Mouse (Mus musculus) ovary, postnatal 36 days (tissue): ENCODE results near the gene Mst1.

ENCODE experiments used
- DNase-seq: peaks from one replicate; pipeline ENCODE4 v3.0.0; 2022; ENCODE audit warnings: low spot score, mixed read lengths

Gene Mst1

DNA sequence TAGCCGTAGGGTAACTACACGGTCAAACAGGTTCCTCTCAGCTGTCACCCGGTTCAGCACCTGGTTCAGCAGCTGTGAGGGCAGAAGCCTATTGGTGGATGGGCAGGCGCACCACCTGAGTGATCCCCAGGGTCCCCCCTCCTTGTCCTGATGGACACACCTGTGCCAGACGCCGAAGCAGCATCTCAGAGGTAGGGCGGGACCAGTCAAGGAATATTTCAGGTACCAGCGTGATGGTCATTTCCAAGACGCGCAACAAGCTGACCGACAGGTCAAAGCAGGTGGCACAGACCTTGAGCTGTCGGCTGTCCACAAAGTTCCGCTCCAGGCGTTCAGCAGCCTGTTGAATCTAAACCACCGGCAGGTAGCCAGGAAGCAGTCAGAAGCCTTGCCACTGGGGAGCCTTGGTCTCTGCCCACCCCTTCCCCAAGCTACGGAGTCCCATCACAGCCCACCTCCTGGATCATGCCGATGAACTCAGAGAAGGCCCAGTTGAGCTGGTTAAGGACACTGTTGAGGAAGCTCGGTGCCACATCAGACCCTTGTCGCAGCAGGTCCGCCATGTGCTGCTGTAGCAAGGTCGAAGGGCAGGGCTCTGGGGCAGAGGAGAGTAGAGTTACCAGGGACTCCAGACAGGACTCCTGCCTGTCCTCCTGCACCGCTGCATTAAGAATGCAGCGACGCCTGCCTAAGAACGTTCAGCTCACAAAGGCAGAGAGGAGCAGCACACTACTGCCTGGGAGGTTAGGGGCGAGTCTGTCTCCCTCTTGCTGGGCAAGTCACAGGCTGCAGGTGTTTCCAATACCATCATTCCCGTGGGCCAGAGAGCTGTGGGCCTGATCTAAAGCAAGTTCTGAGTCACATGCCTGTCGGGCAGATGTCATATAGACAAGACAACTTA is 23.6 kb upstream of the Mst1 start:
- peak; percentile 5 for DNase-seq

DNA sequence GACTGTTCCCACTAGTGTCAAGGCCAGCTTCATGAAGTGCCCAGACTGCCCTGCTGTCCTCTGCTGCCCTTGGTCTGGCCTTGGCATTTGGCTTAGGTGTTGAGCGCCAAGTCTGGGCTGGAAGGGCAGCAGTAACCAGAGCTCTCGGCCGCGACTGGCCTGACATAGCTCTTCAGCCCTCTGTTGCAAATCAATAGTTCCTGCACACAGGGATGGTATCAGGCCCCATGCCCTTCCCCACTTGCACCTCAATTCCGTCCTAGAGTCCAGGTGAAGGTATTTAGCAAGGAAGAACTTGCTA is 23.0 kb upstream of the Mst1 start:
- peak; percentile 16 for DNase-seq

DNA sequence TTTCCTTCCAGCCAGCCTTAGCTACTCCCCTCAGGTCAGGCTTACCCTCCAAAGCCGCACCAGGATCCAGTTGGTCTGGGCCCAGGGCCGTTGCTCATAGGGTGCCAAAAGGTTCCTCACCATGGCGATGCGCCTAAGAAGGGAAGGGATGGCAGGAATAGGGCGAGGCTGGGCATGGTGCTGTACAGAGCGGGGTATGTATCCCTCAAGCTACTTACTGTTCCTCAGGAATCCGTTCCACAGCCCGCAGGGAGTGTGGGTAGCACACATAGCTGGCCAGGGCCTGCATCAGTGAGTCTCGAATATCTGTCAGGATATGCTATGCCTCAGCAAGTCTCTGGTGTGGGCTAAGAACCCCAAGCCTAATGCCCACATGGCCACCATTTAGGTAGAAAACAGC is 21.9 kb upstream of the Mst1 start:
- DNase-seq = peak; percentile 7

DNA sequence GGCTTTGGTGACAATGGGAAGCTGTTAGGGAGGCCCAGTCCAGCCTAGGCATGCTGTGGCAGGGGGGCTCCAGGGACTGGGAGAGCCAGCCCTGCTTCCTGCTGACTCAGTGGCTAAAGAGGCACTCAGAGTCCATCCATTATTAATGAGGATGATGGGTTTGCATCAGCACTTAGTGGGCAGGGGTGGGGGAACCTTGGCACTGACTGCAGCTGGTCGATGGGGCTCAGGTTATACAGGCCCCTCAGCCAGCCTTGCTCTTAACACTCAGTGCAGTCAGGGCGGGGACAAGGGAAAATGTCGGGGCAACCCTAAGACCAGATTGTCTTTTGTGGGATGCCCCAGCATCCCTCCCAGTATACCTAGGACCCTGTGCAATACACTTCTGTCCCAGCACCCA is 18.1 kb upstream of the Mst1 start:
- no peak for DNase-seq

- no peak for DNase-seq
Observed at GRCm38 (mm10) chr9:108063361-108063760, 16.9 kb upstream of the Mst1 start.

- DNase-seq = peak; percentile 54
Observed at GRCm38 (mm10) chr9:108065491-108066011, 14.7 kb upstream of the Mst1 start.

- no peak for DNase-seq
Observed at GRCm38 (mm10) chr9:108067199-108067598, 13.0 kb upstream of the Mst1 start.

- peak; percentile 71 for DNase-seq
Observed at GRCm38 (mm10) chr9:108067900-108068299, 12.3 kb upstream of the Mst1 start.

DNA sequence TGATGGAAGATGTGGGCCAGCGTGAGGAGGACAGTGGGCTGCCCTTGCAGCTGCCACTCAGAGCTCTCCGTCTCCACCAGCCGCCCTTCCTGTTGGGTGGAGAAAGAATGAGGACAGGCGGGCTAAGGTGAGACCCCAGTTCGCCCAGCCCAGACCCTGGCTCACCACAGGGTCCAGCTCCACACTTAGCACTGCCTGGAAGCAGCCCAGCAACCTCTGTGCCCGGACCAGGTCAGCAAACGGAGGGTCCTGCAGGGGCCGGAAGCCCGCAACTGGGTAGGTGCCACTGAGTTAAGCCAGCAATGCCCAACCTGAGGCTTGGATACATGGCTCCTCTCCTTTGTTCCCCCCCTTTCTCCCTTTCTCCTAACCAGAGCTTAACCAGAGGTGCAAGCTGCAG is 11.2 kb upstream of the Mst1 start:
- no peak for DNase-seq

DNA sequence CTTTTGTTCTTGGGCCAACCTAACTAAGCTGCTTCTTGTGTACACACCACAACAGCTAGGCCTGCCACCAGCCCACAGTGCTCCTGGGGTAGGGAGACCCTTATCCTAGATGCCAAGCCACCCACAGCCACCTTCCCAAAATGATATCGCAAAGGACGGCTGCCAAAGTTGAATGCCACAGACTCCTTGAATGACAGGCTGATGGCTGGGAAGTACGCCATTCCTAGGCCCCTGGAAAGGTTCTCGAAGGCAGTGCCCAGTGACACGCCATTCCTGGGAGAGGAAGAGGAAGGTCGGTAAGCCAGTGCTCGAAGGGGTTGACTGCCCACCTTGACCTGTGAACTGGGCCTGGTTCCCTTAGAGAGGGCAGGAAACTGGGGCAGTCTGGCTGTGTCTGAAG is 10.7 kb upstream of the Mst1 start:
- DNase-seq = no peak

DNA sequence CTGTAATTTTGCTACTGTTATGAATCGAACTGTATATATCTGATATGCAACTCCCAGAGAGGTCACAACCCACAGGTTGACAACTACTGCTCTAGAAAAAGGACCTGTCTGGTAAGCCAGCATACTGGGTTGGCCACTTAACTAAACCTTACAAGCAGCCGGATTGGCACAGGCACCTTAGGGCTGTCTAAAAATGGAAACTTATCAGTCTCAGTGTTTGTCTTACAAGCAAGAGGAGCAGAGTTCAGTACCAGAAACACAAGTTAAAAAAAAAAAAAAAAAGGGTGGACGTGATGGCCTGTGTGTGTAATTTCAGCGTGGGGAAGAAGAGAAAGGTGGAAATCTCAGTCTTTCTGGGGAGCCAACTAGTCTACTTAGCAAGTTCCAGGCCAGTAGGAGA is 8.4 kb upstream of the Mst1 start:
- DNase-seq = no peak

DNA sequence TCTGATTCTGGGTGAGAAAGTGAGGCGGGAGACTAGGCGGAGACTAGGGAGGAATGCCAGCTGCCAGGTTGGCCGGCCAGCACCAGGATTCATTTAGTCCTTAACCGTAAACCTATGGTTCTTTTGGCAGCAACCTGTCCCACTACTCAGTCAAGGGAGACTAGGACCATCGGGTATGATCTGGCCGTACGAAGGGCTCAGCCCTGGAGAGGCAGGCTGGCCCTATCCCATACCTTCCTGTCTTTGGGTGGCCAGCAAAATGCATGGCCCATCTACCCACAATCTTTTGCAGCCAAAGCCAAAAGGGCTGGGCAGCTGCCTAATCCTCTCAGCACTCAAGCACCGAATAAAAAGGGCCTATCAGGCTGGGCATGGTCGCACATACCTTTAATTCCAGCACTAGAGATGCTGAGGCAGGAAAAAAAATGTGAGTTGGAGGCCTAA is 7.7 kb upstream of the Mst1 start:
- DNase-seq = no peak

GRCm38 (mm10) chr9:108073141-108073930 is 6.9 kb upstream of the Mst1 start:
- no peak for DNase-seq

GRCm38 (mm10) chr9:108082549-108082948 is 2.3 kb downstream of the Mst1 start:
- no peak for DNase-seq

DNA sequence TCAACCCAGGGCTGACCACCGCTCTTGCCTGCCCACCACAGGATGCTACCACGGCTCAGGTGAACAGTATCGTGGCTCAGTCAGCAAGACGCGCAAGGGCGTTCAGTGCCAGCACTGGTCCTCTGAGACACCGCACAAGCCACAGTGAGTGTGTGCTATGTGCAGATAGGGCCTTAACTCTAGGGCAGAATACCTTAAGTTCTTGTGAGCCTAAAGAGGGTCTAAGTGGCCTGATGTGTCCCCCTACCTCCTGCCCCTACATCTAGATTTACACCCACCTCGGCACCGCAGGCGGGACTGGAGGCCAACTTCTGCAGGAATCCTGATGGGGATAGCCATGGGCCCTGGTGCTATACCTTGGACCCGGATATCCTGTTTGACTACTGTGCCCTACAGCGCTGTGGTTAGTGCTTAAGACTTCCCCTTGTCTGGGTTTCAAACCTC is 2.8 kb downstream of the Mst1 start, which contains the start of gene Rnf123:
Gene Rnf123, minus strand, starts transcription at position 359 of the 444 bp plus-strand sequence.
- DNase-seq = no peak

- no peak for DNase-seq
Observed at GRCm38 (mm10) chr9:108083561-108083960, 3.3 kb downstream of the Mst1 start.

DNA sequence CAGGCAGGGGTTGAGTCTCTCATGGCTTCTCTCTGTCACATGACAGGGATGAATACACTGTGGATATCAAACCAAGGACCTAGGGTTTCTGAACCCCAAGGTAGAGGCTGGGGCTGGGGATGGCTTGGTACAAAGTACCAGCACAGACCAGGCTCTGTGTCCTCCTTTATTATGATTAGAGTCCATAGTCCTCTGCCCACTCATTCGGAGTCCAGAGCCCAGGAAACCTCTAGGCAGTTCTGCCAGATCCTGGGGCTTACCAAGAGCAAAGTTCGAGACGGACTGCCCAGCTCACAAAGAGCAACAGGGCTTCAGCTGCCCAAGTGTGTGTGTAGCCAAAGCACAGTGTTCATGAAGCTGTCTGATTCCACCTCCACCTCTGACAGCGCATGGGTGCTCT is 5.0 kb downstream of the Mst1 start:
- no peak for DNase-seq

DNA sequence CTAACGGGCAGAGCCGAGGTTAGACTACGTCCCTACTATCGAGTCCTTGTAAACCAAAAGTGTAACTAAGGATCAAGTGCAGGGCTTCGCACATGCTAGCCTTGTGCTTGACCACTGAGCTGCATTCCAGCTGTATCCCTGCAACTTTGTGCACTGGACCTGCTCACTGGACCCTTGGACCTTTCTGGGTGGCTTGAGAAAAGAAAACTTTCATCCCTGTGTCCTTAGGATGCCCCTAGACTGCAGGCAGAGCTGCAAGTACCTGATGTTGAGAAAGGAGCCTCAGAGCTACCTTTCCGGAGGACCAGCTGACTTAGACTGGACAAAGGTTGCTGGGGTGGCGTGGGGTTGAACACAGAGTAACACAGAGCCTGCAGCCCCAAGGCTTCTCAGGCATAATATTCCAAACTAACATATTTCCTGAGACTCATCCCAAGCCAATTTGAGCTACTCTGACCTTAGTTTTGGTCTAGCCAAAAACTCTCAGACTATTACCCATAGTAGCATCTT is 10.4 kb downstream of the Mst1 start:
- no peak for DNase-seq

GRCm38 (mm10) chr9:108093586-108093985 is 13.3 kb downstream of the Mst1 start:
- no peak for DNase-seq

DNA sequence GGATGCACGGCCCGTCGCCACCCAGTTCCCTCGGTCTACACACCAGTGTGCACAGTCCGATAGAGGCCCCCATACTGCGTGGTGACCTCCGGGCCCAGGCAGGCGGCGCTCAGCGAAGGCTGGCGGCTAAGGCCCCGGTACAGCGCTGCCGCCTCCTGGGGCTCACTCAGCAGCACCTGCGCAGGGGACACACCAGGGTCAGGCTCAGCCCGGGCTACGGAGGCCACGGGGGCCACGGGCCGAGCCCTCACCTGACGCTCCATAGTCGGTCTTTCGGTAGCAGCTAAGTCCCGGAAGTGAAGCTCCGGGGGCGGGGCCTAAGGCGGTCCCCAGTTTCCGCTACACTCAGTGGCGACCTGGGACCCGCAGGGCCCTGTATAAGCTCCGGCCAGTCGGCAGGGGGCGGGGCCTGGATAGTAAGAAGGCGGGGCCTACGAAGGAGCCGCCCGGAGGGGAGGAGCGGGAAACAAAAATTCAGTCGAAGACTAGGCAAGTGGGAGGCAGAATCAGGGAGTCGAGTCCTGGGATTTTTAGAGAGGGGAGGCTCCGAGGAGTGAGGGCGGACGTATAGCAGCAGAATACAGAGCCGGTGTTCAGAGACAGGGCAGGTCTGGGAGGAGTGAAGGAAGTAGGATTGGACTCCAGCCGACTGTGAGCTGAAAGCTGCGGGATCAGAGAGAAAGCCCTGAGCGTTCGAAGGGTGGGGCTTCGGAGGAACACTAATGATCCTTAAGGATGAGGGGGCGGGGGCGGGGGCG is 14.1 kb downstream of the Mst1 start, which contains the start of gene Apeh:
Gene Apeh, minus strand, starts transcription at position 423 of the 758 bp plus-strand sequence.
- peak; percentile 96 for DNase-seq

GRCm38 (mm10) chr9:108094998-108095411 is 14.8 kb downstream of the Mst1 start:
- DNase-seq = no peak

- no peak for DNase-seq
Observed at GRCm38 (mm10) chr9:108095518-108095917, 15.3 kb downstream of the Mst1 start.
